Mouse (Mus musculus): ENCODE data around the gene Sco1. TPM values are rescaled to one million over a fixed set of nuclear protein-coding genes. Genes with fewer than 3 reads are reported as not detected.

Gene Sco1
- total RNA-seq, 1 experiment from 2014 or later, result 25.6 TPM

DNA sequence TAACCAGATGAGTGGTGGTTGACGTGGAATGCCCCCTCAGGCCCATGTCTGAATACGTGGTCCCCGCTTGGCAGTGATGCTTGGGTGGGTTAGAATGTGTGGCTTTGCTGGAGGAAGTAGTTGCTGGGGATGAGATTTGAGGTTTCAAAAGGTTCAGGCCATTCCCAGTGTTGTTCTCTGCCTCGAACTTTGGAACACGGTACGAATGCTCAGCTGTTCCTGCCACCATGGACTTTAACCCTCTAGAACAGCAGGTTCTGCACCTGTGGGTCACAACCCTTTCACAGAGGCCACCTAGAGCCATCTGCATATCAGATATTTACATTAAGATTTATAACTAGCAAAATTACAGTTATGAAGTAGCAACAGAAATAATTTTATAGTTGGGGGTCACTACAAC lies 16.2 kb upstream of the Sco1 start:
- ATAC-seq (replicated peaks in 1 of 2; ENCODE audit: insufficient read depth in 1 of 2, low FRiP score in 2 of 2, low TSS enrichment in 1 of 2, low read depth in 1 of 2, poor library complexity in 2 of 2, severe bottlenecking in 2 of 2), result no peak

DNA sequence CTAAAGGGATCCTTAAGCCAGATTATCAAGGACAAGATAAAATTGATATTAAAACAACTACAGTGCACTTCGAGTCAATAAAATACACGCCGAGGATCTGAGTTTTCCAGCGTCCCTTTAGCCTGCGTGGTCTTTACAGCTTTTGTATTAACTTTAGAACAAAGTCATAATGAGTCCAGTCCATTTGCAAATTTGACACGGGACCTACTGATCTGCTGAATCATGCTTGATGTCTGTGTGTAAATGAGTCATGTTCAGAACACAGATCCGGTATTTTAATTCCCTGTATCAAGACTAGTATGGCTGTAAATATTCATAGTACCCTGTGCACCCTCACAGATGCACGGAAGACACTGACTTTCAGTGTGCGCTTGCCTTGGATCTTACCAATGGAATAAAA lies 15.6 kb upstream of the Sco1 start:
- no peak for ATAC-seq (replicated peaks in 1 of 2; ENCODE audit: insufficient read depth in 1 of 2, low FRiP score in 2 of 2, low TSS enrichment in 1 of 2, low read depth in 1 of 2, poor library complexity in 2 of 2, severe bottlenecking in 2 of 2)

DNA sequence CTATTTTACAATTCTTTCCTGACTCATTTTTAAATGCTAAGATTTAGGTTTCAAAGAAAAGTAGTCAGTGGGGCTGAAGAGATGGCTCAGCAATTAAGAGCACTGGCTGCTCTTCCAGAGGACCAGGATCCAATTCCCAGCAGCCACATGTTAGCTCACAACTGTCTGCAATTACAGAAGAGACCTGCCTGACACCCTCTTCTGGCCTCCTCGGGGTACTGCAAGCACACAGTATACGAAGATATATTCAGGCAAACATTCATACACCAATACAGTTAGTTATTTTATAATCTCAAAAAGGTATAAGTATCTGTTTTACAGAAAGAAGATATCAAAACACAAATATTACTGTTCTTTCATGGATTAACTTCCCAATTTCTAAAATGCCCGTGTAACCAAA lies 12.7 kb upstream of the Sco1 start:
- ATAC-seq (replicated peaks in 1 of 2; ENCODE audit: insufficient read depth in 1 of 2, low FRiP score in 2 of 2, low TSS enrichment in 1 of 2, low read depth in 1 of 2, poor library complexity in 2 of 2, severe bottlenecking in 2 of 2), result no peak

DNA sequence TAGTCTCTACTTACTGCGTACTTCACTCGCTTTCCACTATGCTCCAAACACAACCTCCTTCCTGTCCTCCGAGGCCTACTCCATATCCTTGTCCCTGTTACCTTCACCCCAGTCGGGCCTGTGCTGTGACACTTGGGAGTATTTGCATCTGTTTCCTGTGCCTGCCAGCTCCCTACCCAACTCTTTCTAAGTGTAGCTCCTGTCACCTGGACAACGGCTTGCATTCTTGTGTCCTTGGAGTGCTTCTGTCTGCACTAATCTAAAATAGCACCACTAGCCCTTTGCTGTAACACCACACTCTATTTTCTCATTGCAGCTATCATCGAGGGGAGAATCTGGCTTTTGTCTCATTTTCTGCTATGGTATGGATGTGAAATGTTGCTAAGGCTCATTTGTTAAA lies 12.0 kb upstream of the Sco1 start:
- no peak for ATAC-seq (replicated peaks in 1 of 2; ENCODE audit: insufficient read depth in 1 of 2, low FRiP score in 2 of 2, low TSS enrichment in 1 of 2, low read depth in 1 of 2, poor library complexity in 2 of 2, severe bottlenecking in 2 of 2)

DNA sequence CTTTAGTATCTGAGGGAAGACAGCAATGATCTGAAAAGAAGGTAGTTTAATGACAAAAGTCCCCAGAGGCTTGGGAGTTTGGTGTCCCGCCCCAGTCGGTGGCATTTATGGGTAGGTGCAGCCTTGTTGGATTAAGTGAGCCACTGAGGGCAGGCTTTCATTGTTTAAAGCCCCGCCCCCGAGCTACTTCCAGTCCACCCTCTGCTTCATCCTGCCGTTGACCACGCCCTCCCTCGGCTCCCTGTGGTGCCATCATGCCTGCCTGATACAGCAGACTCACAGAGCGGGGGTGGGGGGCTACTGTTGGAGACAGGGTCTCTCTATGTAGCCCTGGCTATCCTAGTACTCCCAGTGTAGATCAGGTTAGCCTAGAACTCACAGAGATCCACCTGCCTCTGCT lies 9.5 kb upstream of the Sco1 start:
- no peak for ATAC-seq (replicated peaks in 1 of 2; ENCODE audit: insufficient read depth in 1 of 2, low FRiP score in 2 of 2, low TSS enrichment in 1 of 2, low read depth in 1 of 2, poor library complexity in 2 of 2, severe bottlenecking in 2 of 2)

DNA sequence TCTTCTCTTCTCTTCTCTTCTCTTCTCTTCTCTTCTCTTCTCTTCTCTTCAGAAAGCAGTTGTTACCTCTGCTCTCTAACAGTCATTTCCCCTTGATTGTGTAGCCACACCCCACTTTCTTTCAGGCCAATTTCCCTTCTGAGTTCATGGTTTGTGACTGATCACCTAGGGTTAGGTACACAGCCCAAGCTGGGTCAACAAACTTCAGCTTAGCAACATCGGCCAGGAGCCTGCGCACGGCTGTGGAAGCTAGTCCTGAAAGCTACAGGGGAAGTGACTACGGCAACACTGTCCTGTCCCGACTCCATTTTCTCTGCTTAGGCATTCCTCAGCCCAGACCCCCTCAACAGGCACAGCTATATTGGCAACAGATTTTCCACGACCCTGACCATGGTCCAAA lies 7.5 kb upstream of the Sco1 start:
- no peak for ATAC-seq (replicated peaks in 1 of 2; ENCODE audit: insufficient read depth in 1 of 2, low FRiP score in 2 of 2, low TSS enrichment in 1 of 2, low read depth in 1 of 2, poor library complexity in 2 of 2, severe bottlenecking in 2 of 2)

DNA sequence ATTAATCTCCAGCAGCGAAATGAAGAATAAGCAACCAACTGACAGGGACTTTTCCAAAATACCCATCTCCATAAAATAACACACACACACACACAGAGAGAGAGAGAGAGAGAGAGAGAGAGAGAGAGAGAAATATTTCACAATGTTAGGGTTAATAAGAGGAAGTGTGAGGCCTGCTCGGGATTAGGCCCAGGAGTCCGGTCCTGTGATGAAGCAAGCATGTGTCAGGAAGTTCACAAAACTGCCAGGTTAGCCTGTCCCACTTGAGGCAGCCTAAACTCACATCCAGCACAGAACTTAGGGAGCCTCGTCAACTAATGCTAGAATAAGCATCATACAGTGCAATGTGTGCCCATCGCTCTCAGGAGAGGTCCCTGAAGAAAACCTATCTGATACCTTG lies 5.3 kb upstream of the Sco1 start:
- peak; percentile 51 to 56; a peak in 2 of 4 replicates for ATAC-seq (replicated peaks in 1 of 2; ENCODE audit: insufficient read depth in 1 of 2, low FRiP score in 2 of 2, low TSS enrichment in 1 of 2, low read depth in 1 of 2, poor library complexity in 2 of 2, severe bottlenecking in 2 of 2)

DNA sequence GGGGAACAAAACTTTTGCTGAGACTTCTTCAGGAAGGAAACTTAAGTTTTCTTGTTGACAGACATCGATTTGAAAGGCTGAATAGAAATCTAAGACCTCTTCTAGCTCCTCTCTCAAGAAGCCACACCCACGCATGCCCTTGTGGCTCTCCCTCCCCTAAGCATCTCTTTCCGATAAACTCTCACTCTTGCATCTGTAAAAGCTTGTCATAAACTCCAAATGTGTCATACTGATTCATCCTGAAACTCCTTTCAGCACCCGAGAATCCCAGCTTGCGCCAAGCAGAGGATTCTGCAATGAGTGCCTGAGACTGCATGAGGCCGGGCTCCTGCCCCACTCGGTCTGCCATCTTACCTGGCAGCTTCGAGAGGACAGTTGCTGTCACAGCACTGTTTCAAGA lies 4.0 kb upstream of the Sco1 start:
- ATAC-seq (replicated peaks in 1 of 2; ENCODE audit: insufficient read depth in 1 of 2, low FRiP score in 2 of 2, low TSS enrichment in 1 of 2, low read depth in 1 of 2, poor library complexity in 2 of 2, severe bottlenecking in 2 of 2), result no peak

DNA sequence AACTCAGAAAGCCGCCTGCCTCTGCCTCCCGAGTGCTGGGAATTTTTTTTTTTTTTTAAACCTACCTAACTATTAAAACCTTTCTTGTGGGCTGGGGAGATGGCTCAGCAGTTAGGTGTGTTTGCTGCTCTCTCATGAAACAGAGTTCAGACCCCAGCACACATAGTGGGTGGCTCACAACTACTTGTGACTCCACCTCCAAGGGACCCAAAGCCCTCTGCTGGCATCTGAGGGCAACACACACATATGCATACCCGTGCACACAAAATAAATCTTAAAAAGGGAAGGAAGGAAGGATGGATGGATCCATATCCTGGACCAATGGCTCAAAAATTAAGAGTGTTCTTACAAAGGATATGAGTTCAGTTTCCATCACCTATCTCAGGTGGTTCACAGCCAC lies 3.2 kb upstream of the Sco1 start:
- ATAC-seq (replicated peaks in 1 of 2; ENCODE audit: insufficient read depth in 1 of 2, low FRiP score in 2 of 2, low TSS enrichment in 1 of 2, low read depth in 1 of 2, poor library complexity in 2 of 2, severe bottlenecking in 2 of 2), result no peak

DNA sequence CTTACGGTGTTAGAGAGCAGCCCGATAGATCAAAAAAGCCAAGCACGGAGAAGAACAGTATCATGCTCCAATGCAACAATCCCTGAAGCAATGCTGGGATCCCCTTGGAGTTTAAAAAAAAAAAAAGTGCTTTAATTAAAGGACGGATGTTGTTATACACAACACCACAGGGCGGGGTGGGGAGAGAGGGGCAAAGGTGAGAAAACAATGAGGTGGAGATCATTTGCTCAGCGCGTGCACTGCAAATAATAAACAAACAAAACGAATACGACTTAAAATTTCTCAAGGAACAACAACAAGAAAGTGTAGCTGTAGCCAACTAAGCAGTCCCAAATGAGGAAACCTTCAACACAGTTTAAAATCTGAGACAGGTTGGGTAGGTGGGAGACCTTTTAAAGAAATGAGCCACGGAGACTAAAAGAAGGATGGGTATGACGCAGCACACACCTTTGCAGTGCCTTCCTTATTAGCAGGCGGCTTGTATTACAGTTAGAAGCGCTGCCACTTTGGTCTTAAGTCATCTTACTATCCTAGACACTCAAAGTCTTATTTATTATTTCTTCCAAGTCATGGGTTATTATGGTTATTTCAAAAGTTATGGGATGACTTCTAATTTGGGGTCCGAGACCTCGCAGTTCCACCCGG lies 672 bp upstream of the Sco1 start:
- ATAC-seq (replicated peaks in 1 of 2; ENCODE audit: insufficient read depth in 1 of 2, low FRiP score in 2 of 2, low TSS enrichment in 1 of 2, low read depth in 1 of 2, poor library complexity in 2 of 2, severe bottlenecking in 2 of 2), result 0 out of 4 replicates have a peak, but pooled peaks of 1 of the 2 experiments have one; percentile 19

DNA sequence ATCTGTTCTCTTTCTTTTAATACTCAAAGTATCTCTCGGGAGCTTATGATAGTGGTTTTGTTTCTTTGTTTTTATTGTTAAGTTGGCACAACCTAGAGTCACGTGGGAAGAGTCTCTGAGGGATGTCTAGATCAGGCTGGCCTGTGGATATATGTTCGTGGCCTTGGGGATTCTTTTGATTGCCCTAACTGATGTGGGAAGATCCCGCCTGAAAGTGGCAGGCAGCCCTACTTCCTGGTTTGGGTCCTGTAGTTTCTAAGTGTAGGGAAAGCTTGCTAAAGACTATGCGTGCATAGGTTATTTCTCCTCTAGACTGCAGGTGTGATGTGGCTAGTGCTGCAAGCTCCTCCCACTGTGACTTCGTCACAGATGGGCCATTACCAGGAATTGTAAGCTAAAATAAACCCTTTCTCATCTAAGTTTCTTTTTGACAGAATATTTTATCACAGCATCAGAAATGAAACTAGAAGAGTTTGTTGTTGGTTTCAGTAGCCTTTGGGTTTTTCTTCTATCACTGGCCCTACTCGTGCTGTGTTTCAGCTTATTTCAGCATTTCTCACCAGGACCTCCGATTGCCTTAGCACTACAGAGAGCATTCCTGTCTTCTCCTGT lies 2.4 kb downstream of the Sco1 start:
- no peak for ATAC-seq (replicated peaks in 1 of 2; ENCODE audit: insufficient read depth in 1 of 2, low FRiP score in 2 of 2, low TSS enrichment in 1 of 2, low read depth in 1 of 2, poor library complexity in 2 of 2, severe bottlenecking in 2 of 2)

DNA sequence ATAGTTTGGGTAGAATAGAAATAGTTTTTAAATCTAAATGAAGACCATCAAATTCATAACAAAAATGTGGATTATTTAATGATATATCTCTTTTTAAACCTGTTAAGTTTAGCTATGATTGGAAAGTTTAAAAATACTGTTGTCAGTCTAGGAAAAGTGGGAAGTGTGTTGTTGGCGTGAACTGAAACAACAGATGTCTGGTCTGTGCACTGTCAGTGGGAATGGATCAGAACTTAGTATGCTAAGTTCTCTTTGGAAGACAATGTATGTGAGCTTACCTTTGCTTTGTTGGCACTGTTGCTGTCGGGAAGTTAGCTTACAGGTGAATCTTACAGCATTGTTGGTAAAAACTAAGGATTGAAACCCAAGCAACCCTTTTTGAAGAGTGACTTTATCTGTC lies 8.8 kb downstream of the Sco1 start:
- no peak for ATAC-seq (replicated peaks in 1 of 2; ENCODE audit: insufficient read depth in 1 of 2, low FRiP score in 2 of 2, low TSS enrichment in 1 of 2, low read depth in 1 of 2, poor library complexity in 2 of 2, severe bottlenecking in 2 of 2)

DNA sequence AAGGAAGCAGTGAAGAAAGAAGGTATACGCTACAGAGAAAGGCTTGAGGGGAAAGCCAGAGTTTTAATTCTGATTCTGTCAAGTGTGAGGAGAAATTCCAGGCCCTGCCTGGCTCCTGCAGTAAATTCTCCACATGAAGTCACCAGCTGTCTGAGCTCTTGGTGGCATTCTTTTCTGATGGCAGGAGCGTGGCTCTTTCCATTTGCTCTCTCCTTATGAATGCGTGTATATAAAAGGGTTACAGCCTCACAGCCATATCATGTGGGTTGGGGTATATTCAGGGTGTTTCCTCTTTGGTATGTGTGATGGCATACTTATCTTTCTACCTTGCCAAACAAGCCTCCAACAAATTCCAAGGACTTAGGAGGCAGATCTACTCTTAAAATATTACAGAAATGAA lies 10.3 kb downstream of the Sco1 start:
- no peak for ATAC-seq (replicated peaks in 1 of 2; ENCODE audit: insufficient read depth in 1 of 2, low FRiP score in 2 of 2, low TSS enrichment in 1 of 2, low read depth in 1 of 2, poor library complexity in 2 of 2, severe bottlenecking in 2 of 2)

DNA sequence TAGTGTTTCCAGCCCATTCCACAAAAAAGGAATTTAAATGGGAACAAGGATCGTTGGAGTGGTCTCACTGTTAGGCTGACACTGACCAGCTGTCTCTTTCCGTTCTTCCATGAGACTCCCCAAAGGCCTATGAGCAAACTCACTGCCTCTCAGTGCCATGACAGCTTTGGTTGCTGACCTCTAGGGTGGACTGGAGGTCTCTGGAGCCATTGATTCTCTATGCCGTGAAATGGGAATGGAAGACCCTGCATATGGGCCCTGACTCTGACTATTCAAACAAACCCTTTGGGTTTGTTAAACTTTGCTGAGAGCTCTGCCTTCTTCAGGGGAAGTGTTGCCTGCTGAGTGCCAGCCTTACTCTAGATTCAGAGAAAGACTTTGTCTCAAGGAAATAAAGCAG lies 15.3 kb downstream of the Sco1 start:
- ATAC-seq (replicated peaks in 1 of 2; ENCODE audit: insufficient read depth in 1 of 2, low FRiP score in 2 of 2, low TSS enrichment in 1 of 2, low read depth in 1 of 2, poor library complexity in 2 of 2, severe bottlenecking in 2 of 2), result no peak

DNA sequence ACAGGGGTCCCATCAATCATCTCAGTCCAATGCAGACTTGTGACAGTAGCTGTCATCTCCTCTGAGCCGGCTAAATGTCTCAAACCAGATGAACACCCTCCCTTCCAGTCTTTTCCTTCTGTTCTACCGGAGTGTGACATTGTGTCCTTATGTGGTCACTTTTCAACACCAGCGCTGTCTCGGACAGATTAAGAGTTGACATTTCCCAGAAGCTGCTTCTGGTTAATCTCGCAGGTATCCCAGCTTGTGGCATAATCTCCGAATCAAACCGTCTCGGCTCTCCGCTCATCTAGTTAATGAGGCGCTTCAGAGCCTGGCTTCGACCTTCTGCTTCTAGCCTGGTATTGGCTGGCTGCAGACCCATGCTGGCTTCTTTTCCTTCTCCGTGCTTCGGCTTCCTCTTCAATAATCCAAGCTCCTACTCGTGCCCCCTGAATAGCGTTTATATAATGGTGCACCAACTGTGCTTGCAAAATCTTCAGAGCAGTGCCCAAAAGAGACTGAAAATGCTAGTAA lies 20.2 kb downstream of the Sco1 start:
- ATAC-seq (replicated peaks in 1 of 2; ENCODE audit: insufficient read depth in 1 of 2, low FRiP score in 2 of 2, low TSS enrichment in 1 of 2, low read depth in 1 of 2, poor library complexity in 2 of 2, severe bottlenecking in 2 of 2), result no peak

DNA sequence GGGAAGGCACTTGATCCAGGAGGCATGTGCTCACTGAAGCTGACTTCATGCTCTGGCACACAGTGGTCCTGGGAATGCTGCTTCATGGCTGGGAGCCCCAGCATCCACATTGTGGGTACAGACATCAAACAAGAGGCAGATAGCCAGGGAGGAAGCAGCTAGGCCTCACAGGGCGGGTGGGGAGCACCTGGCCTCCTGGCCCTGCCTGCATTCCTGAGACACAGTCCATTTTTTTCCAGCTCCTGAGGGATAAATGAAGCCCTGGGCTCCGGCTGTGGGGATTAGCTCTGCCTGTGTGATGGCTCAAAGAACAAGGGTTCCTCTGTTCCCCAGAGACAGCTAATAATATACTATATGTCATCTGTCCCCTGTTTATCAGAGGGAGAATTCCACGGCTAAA lies 22.6 kb downstream of the Sco1 start:
- ATAC-seq (replicated peaks in 1 of 2; ENCODE audit: insufficient read depth in 1 of 2, low FRiP score in 2 of 2, low TSS enrichment in 1 of 2, low read depth in 1 of 2, poor library complexity in 2 of 2, severe bottlenecking in 2 of 2), result no peak

DNA sequence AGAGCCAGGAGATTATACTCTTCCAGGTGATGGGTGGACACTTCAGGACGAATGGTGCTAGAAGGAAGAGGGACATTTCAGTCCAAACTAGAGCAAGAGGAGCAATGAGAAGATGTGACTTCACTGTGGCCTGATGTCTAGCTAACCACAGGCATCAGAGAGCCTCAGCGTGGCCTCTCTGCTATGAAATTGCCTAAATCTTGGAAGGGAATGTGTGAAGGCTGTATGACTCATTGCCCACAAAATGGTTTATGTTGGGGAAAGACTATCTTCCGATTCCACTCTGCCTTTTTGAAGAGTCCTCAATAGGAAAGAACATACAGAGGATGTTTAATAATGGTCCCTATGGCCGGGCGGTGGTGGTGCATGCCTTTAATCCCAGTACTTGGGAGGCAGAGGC lies 24.3 kb downstream of the Sco1 start:
- ATAC-seq (replicated peaks in 1 of 2; ENCODE audit: insufficient read depth in 1 of 2, low FRiP score in 2 of 2, low TSS enrichment in 1 of 2, low read depth in 1 of 2, poor library complexity in 2 of 2, severe bottlenecking in 2 of 2), result no peak

DNA sequence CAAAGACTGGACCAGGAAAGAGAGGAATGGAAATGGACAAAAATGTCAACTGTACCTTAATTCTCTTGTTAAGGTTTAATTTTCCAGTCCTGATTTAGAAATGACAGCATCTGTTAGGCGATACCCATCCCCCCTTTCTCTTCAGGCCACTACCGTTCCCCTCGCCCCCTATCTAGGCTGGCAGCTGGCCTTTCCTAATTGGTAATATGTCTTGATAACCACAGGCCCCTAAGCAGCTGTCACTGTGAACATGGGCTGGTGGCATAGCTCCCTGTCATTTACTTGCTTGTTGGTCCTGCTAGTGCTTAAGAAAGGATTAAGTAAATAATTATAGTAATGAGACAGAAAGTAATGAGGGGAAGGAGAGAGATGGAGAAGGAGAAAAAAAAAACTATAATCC lies 25.0 kb downstream of the Sco1 start:
- no peak for ATAC-seq (replicated peaks in 1 of 2; ENCODE audit: insufficient read depth in 1 of 2, low FRiP score in 2 of 2, low TSS enrichment in 1 of 2, low read depth in 1 of 2, poor library complexity in 2 of 2, severe bottlenecking in 2 of 2)

DNA sequence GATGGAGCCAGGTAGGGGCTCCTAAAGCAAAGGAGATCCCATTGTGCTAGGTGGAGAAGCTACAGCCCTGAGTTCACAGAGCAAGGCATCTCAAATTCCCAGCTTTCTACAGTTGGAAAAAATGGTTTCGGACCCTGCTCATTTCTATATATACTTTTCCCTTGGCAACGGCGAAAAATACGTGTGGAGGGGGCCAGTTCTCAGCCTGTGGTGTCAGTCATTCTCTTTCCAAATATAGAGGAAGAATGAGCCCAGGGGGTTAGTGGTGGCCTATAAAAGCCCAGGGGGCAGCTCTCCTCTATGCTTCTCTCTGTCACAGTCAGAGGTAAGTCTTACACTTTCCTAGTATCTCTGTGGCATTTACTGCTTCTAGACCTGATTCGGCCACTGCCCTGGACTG lies 25.5 kb downstream of the Sco1 start, which contains the start of gene Myh3:
Gene Myh3, plus strand, starts transcription at position 301 of the 400 bp plus-strand sequence.
- ATAC-seq (replicated peaks in 1 of 2; ENCODE audit: insufficient read depth in 1 of 2, low FRiP score in 2 of 2, low TSS enrichment in 1 of 2, low read depth in 1 of 2, poor library complexity in 2 of 2, severe bottlenecking in 2 of 2), result no peak
